Comparison of ENCODE assay signal across 8 mouse cellular contexts in genomic region chr19:24284187-24284586, GRCm38 (mm10). TPM values are rescaled to one million over a fixed set of nuclear protein-coding genes. Genes with fewer than 3 reads are reported as not detected.
A peak's percentile ranks its signal among the peaks of the same experiment; 100 is the strongest.
DNase-seq lines count a peak whose midpoint lies in the region; ATAC-seq and TF ChIP-seq lines count a peak whose summit lies in the region.

No protein-coding gene starts in this region.

- ATAC-seq in intestine, embryonic 14.5 days (replicated peaks; ENCODE audit: low FRiP score, low TSS enrichment, low read depth), result no peak
- ATAC-seq in intestine, embryonic 16.5 days, result no peak
- no peak for ATAC-seq in limb, embryonic 14.5 days (ENCODE audit: low FRiP score, low read depth)

- H3K9me3 ChIP-seq in intestine, embryonic 14.5 days (ENCODE audit: control insufficient read depth, low read length), result no peaks in the 10 kb centered on the region
- no peaks in the 10 kb centered on the region for H3K9me3 ChIP-seq in intestine, embryonic 16.5 days (ENCODE audit: control insufficient read depth, low read length)
- H3K9me3 ChIP-seq in limb, embryonic 14.5 days (ENCODE audit: control insufficient read depth, low read length), result no peaks in the 10 kb centered on the region

- peak; percentile 33 for TF ChIP-seq CTCF in C2C12 (IDR thresholded peaks at IDR 0.05; ENCODE audit: control insufficient read depth, insufficient read depth, insufficient read length)
- peak; percentile 79 for TF ChIP-seq CTCF in cortical plate, adult 2 months (IDR thresholded peaks at IDR 0.05; ENCODE audit: extremely low read depth, insufficient read depth, low read length)

- no peak overlapping the region for H3K27ac ChIP-seq in intestine, embryonic 14.5 days (ENCODE audit: low read depth)
- H3K27ac ChIP-seq in intestine, embryonic 16.5 days (ENCODE audit: low read length), result no peak overlapping the region
- no peak overlapping the region for H3K27ac ChIP-seq in cortical plate, adult 2 months (ENCODE audit: insufficient read depth, low read length)
- H3K27ac ChIP-seq in limb, embryonic 14.5 days (replicated peaks; ENCODE audit: low read depth, low read length), result no peak overlapping the region

- peak; percentile 60 for DNase-seq in intestine, embryonic 14.5 days (ENCODE audit: low spot score)
- DNase-seq in NIH3T3 (ENCODE audit: low read depth), result peak; percentile 81
- peak; percentile 36 for DNase-seq in limb, embryonic 14.5 days (ENCODE audit: low spot score)
- DNase-seq in spleen, adult 12 weeks (ENCODE audit: low spot score), result peak; percentile 44
- DNase-seq in right cerebral cortex, postnatal 25 days, result no peak

- no peaks in the 10 kb centered on the region for H3K27me3 ChIP-seq in intestine, embryonic 14.5 days (replicated peaks; ENCODE audit: control insufficient read depth, insufficient read depth, low read length)
- H3K27me3 ChIP-seq in intestine, embryonic 16.5 days (replicated peaks; ENCODE audit: control insufficient read depth, insufficient read depth, low read length), result no peaks in the 10 kb centered on the region
- no peaks in the 10 kb centered on the region for H3K27me3 ChIP-seq in C2C12 (ENCODE audit: control insufficient read depth, insufficient read depth, insufficient read length)
- no peaks in the 10 kb centered on the region for H3K27me3 ChIP-seq in limb, embryonic 14.5 days (ENCODE audit: control insufficient read depth, insufficient read depth, low read length)

- WGBS in intestine, embryonic 14.5 days, result 62% methylated on average over 4 of the region's 4 CpGs
- 59% methylated on average over 4 of the region's 4 CpGs for WGBS in intestine, embryonic 16.5 days
- 66% methylated on average over 4 of the region's 4 CpGs for WGBS in limb, embryonic 14.5 days

- no peak overlapping the region for H3K4me2 ChIP-seq in intestine, embryonic 14.5 days (ENCODE audit: low read length)
- H3K4me2 ChIP-seq in intestine, embryonic 16.5 days (ENCODE audit: low read depth, low read length), result no peak overlapping the region
- no peak overlapping the region for H3K4me2 ChIP-seq in limb, embryonic 14.5 days (replicated peaks; ENCODE audit: low read depth, low read length, severe bottlenecking)

- no peak overlapping the region for H3K4me3 ChIP-seq in intestine, embryonic 14.5 days (ENCODE audit: low read depth, low read length)
- H3K4me3 ChIP-seq in intestine, embryonic 16.5 days (ENCODE audit: low read length), result no peak overlapping the region
- H3K4me3 ChIP-seq in C2C12 (ENCODE audit: insufficient read depth, poor library complexity, severe bottlenecking), result no peak overlapping the region
- no peak overlapping the region for H3K4me3 ChIP-seq in cortical plate, adult 2 months (ENCODE audit: insufficient read depth, low read length)
- no peak overlapping the region for H3K4me3 ChIP-seq in limb, embryonic 14.5 days (replicated peaks; ENCODE audit: low read length)

- no peaks in the 10 kb centered on the region for H3K36me3 ChIP-seq in intestine, embryonic 14.5 days (ENCODE audit: control insufficient read depth, insufficient read depth, low read length)
- H3K36me3 ChIP-seq in intestine, embryonic 16.5 days (ENCODE audit: control insufficient read depth, insufficient read depth, low read length), result no peaks in the 10 kb centered on the region
- no peaks in the 10 kb centered on the region for H3K36me3 ChIP-seq in C2C12 (ENCODE audit: control insufficient read depth, insufficient read depth)
- H3K36me3 ChIP-seq in limb, embryonic 14.5 days (ENCODE audit: control insufficient read depth, insufficient read depth, low read length), result no peaks in the 10 kb centered on the region

- peaks cover 7% of the 10 kb centered on the region for H3K79me2 ChIP-seq in C2C12 (ENCODE audit: control insufficient read depth, insufficient read depth)

- H3ac ChIP-seq in C2C12 (ENCODE audit: control insufficient read depth, insufficient read length, low read depth), result no peak overlapping the region

- H3K9ac ChIP-seq in intestine, embryonic 14.5 days (ENCODE audit: low read length), result no peak overlapping the region
- H3K9ac ChIP-seq in intestine, embryonic 16.5 days (ENCODE audit: low read depth, low read length), result no peak overlapping the region
- no peak overlapping the region for H3K9ac ChIP-seq in limb, embryonic 14.5 days (ENCODE audit: low read depth, low read length, severe bottlenecking)

- H3K4me1 ChIP-seq in intestine, embryonic 14.5 days (replicated peaks; ENCODE audit: control insufficient read depth, insufficient read depth, low read length), result peaks cover under 1% of the 10 kb centered on the region
- H3K4me1 ChIP-seq in intestine, embryonic 16.5 days (ENCODE audit: control insufficient read depth, insufficient read depth, low read length), result no peaks in the 10 kb centered on the region; the same call in 1 of the 2 replicates
- H3K4me1 ChIP-seq in cortical plate, adult 2 months (ENCODE audit: control insufficient read depth, insufficient read depth, low read length), result no peaks in the 10 kb centered on the region
- peaks cover under 1% of the 10 kb centered on the region; the same call in 1 of the 2 replicates for H3K4me1 ChIP-seq in limb, embryonic 14.5 days (ENCODE audit: control insufficient read depth, insufficient read depth, low read length)

- TF ChIP-seq POLR2A in cortical plate, adult 2 months (IDR thresholded peaks at IDR 0.05; ENCODE audit: extremely low read depth, insufficient read depth, low read length), result no peak
- no peak for TF ChIP-seq POLR2A in limb, embryonic 14.5 days (IDR thresholded peaks at IDR 0.05; ENCODE audit: borderline replicate concordance, extremely low read depth, insufficient read depth, insufficient read length)

- H3K79me3 ChIP-seq in C2C12 (ENCODE audit: low read depth), result no peaks in the 10 kb centered on the region

TF ChIP-seq in C2C12, 6 proteins besides CTCF, POLR2A, EP300 and RAD21:
- TF ChIP-seq MYOD1 (IDR thresholded peaks at IDR 0.05; ENCODE audit: control insufficient read depth, insufficient read length, low read depth) (no peak), CEBPB (IDR thresholded peaks at IDR 0.05; ENCODE audit: low read depth) (no peak), MYOG (IDR thresholded peaks at IDR 0.05; ENCODE audit: control insufficient read depth, extremely low read depth, insufficient read length) (no peak), FOSL1 (IDR thresholded peaks at IDR 0.05; ENCODE audit: insufficient read depth, low read length, poor library complexity, severe bottlenecking) (no peak), USF1 (IDR thresholded peaks at IDR 0.05; ENCODE audit: low read depth) (no peak), MAX (IDR thresholded peaks at IDR 0.05) (no peak)

RNA-seq across cellular contexts. Expression of gene Fxn, which starts 3.8 kb away (rescaled TPM):
- 46.5 and 51.9 TPM in 2 replicates for polyA plus RNA-seq in intestine, embryonic 14.5 days (2014; fragmentation: Nextera tagmentation; extraction: Ambion mirVana)
- 34.1 and 37.6 TPM in 2 replicates for polyA plus RNA-seq in intestine, embryonic 16.5 days (2015; fragmentation: Nextera tagmentation; extraction: Ambion mirVana)
- polyA plus RNA-seq in C2C12 (2012; fragmentation: generic; extraction: Trizol), result 34.1 TPM
- polyA plus RNA-seq in cortical plate, adult 2 months (2012; rRNA removed), result 8.8 and 9.4 TPM in 2 replicates
- polyA plus RNA-seq in limb, embryonic 14.5 days (2012; rRNA removed), result 23.4 and 24.1 TPM in 2 replicates
- 41.2 and 43.5 TPM in 2 replicates for polyA plus RNA-seq in limb, embryonic 14.5 days (2014; fragmentation: Nextera tagmentation; extraction: Ambion mirVana)

RNA-seq across cellular contexts. Expression of gene Tjp2, which starts 59.4 kb away (rescaled TPM):
- 38.0 and 41.9 TPM in 2 replicates for polyA plus RNA-seq in intestine, embryonic 14.5 days (2014; fragmentation: Nextera tagmentation; extraction: Ambion mirVana)
- polyA plus RNA-seq in intestine, embryonic 16.5 days (2015; fragmentation: Nextera tagmentation; extraction: Ambion mirVana), result 33.0 and 40.2 TPM in 2 replicates
- 22.1 TPM for polyA plus RNA-seq in C2C12 (2012; fragmentation: generic; extraction: Trizol)
- 16.2 and 17.1 TPM in 2 replicates for polyA plus RNA-seq in cortical plate, adult 2 months (2012; rRNA removed)
- 9.9 and 12.1 TPM in 2 replicates for polyA plus RNA-seq in limb, embryonic 14.5 days (2012; rRNA removed)
- 14.9 and 17.2 TPM in 2 replicates for polyA plus RNA-seq in limb, embryonic 14.5 days (2014; fragmentation: Nextera tagmentation; extraction: Ambion mirVana)
